19 mouse cellular contexts compared by ENCODE assay signal in genomic region chr3:143713183-143713582, GRCm38 (mm10).
DNase-seq lines count a peak whose midpoint lies in the region; ATAC-seq and TF ChIP-seq lines count a peak whose summit lies in the region.
"Had no signal": no experiment of that assay in that cellular context is flagged by ENCODE, and none has a peak within 500 bp of the region (broad histone marks: within the 10 kb centered on the region; RNA-seq: fewer than 3 reads in every experiment).

No protein-coding gene starts in this region.

- no peak for TF ChIP-seq CTCF in lung, embryonic 14.5 days (IDR thresholded peaks at IDR 0.05; ENCODE audit: low read depth)

- intact Hi-C loops in heart, postnatal 10 days (cut with DNase I): no loop called here

- H3K27ac ChIP-seq in heart, embryonic 12.5 days (ENCODE audit: poor library complexity, severe bottlenecking): no peak overlapping the region
- H3K27ac ChIP-seq in lung, embryonic 14.5 days (ENCODE audit: low read depth): no peak overlapping the region
- H3K27ac ChIP-seq: embryonic facial prominence, embryonic 12.5 days; heart, embryonic 13.5 days; hindbrain, embryonic 12.5 days; intestine, embryonic 15.5 days; limb, embryonic 13.5 days; liver, embryonic 15.5 days; midbrain, embryonic 15.5 days had no signal

- H3K36me3 ChIP-seq in heart, embryonic 12.5 days: no peaks in the 10 kb centered on the region
- H3K36me3 ChIP-seq in lung, embryonic 14.5 days (ENCODE audit: insufficient read depth): no peaks in the 10 kb centered on the region
- H3K36me3 ChIP-seq: embryonic facial prominence, embryonic 12.5 days; heart, embryonic 13.5 days; hindbrain, embryonic 12.5 days; intestine, embryonic 15.5 days; limb, embryonic 13.5 days; liver, embryonic 15.5 days; midbrain, embryonic 15.5 days had no signal

- ATAC-seq in heart, embryonic 12.5 days (ENCODE audit: insufficient number of reproducible peaks, low FRiP score): no peak
- peak; percentile 56; the same call in 1 of the 2 replicates for ATAC-seq in lung, embryonic 14.5 days (ENCODE audit: insufficient read depth)
- ATAC-seq: forebrain, postnatal 0 days; intestine, embryonic 15.5 days; midbrain, embryonic 15.5 days had no signal

- peak; percentile 27 to 42 for DNase-seq in heart, postnatal 10 days
- peak; percentile 35 for DNase-seq in lung, embryonic 14.5 days
- DNase-seq in lung, adult 18-20 months: no peak
- DNase-seq in brain, adult 2 months (ENCODE audit: low read depth, low spot score): peak; percentile 25
- DNase-seq in layer of hippocampus, adult 9-11 months: peak; percentile 47
- no peak for DNase-seq in kidney, adult 8-10 months
- DNase-seq: adrenal gland, postnatal 36 days; cerebellum, adult 8-10 months; forebrain, postnatal 0 days; kidney, postnatal 10 days; spleen, adult 18-20 months had no signal

- H3K4me2 ChIP-seq in heart, embryonic 12.5 days: no peak overlapping the region
- H3K4me2 ChIP-seq in lung, embryonic 14.5 days: no peak overlapping the region
- H3K4me2 ChIP-seq: embryonic facial prominence, embryonic 12.5 days; heart, embryonic 13.5 days; hindbrain, embryonic 12.5 days; intestine, embryonic 15.5 days; limb, embryonic 13.5 days; liver, embryonic 15.5 days; midbrain, embryonic 15.5 days had no signal

- no peak overlapping the region for H3K9ac ChIP-seq in heart, embryonic 12.5 days
- H3K9ac ChIP-seq in lung, embryonic 14.5 days: no peak overlapping the region
- H3K9ac ChIP-seq: embryonic facial prominence, embryonic 12.5 days; forebrain, postnatal 0 days; heart, embryonic 13.5 days; hindbrain, embryonic 12.5 days; intestine, embryonic 15.5 days; limb, embryonic 13.5 days; liver, embryonic 15.5 days; midbrain, embryonic 15.5 days had no signal

- no peaks in the 10 kb centered on the region for H3K4me1 ChIP-seq in heart, embryonic 12.5 days (replicated peaks)
- H3K4me1 ChIP-seq in lung, embryonic 14.5 days (ENCODE audit: insufficient read depth): no peaks in the 10 kb centered on the region
- H3K4me1 ChIP-seq: embryonic facial prominence, embryonic 12.5 days; heart, embryonic 13.5 days; hindbrain, embryonic 12.5 days; intestine, embryonic 15.5 days; limb, embryonic 13.5 days; liver, embryonic 15.5 days had no signal

- no peak overlapping the region for H3K4me3 ChIP-seq in heart, embryonic 12.5 days
- H3K4me3 ChIP-seq in lung, embryonic 14.5 days (ENCODE audit: low read depth, low read length): no peak overlapping the region
- H3K4me3 ChIP-seq: embryonic facial prominence, embryonic 12.5 days; heart, embryonic 13.5 days; hindbrain, embryonic 12.5 days; intestine, embryonic 15.5 days; limb, embryonic 13.5 days; liver, embryonic 15.5 days; midbrain, embryonic 15.5 days had no signal

- 79% methylated on average over 2 of the region's 2 CpGs for WGBS in heart, embryonic 12.5 days
- WGBS in lung, embryonic 14.5 days: 42% methylated on average over 2 of the region's 2 CpGs

- no peaks in the 10 kb centered on the region for H3K27me3 ChIP-seq in heart, embryonic 12.5 days (replicated peaks)
- no peaks in the 10 kb centered on the region for H3K27me3 ChIP-seq in lung, embryonic 14.5 days (ENCODE audit: insufficient read depth, low read length)
- H3K27me3 ChIP-seq: embryonic facial prominence, embryonic 12.5 days; heart, embryonic 13.5 days; hindbrain, embryonic 12.5 days; intestine, embryonic 15.5 days; limb, embryonic 13.5 days; liver, embryonic 15.5 days; midbrain, embryonic 15.5 days had no signal

- H3K9me3 ChIP-seq in heart, embryonic 12.5 days (replicated peaks): no peaks in the 10 kb centered on the region; the same call in 1 of the 2 replicates
- H3K9me3 ChIP-seq in lung, embryonic 14.5 days (ENCODE audit: low read depth, low read length): no peaks in the 10 kb centered on the region
- H3K9me3 ChIP-seq: embryonic facial prominence, embryonic 12.5 days; hindbrain, embryonic 12.5 days; intestine, embryonic 15.5 days; liver, embryonic 15.5 days had no signal

Comparison
In these comparisons a context has a peak if more than half of its experiments do, and no peak if none do; other contexts are left out.
1. DNase-seq: peak in heart, postnatal 10 days (2 of 2), lung, embryonic 14.5 days (single experiment), brain, adult 2 months (single experiment) and layer of hippocampus, adult 9-11 months (single experiment); none in lung, adult 18-20 months (0 of 2) and kidney, adult 8-10 months (0 of 2).